Mouse (Mus musculus) left cerebral cortex, postnatal 14 days (tissue): Measurements from ENCODE around the gene Akap8l. TPM values are rescaled to one million over a fixed set of nuclear protein-coding genes. Genes with fewer than 3 reads are reported as not detected.
A peak's percentile ranks its signal among the peaks of the same experiment; 100 is the strongest.

ENCODE experiments used
- DNase-seq, 2 experiments: peaks; one replicate each; pipeline ENCODE4 v3.0.0; 2021 to 2022; ENCODE audit warnings: low spot score in 2 of 2, mixed read lengths in 1 of 2
- intact Hi-C: fragments of 180-260 bp; cut with DNase I; formaldehyde crosslinking; loops from one replicate; pipeline ENCODE4 v1.15.1; 2025
- total RNA-seq, 2 experiments: library from RNA; stranded (reverse); gene quantifications; 2 replicates each; pipeline ENCODE4 v1.2.3; 2021

Akap8l gene
- total RNA-seq, 2 experiments from 2014 or later = 164 to 175 TPM

GRCm38 (mm10) chr17:32327501-32327900, 22.9 kb downstream of the Akap8l start:
- intact Hi-C loops = no loop called here
- no peak for DNase-seq

GRCm38 (mm10) chr17:32322809-32323208, 27.6 kb downstream of the Akap8l start:
- intact Hi-C loops = no loop called here
- no peak for DNase-seq

GRCm38 (mm10) chr17:32321836-32322235, 28.6 kb downstream of the Akap8l start:
- intact Hi-C loops = no loop called here
- no peak for DNase-seq

- intact Hi-C loops = no loop called here
Measured at GRCm38 (mm10) chr17:32321390-32321734, 29.0 kb downstream of the Akap8l start.

GRCm38 (mm10) chr17:32320597-32321389, 29.6 kb downstream of the Akap8l start, which contains the start of gene Akap8:
Gene Akap8 (minus strand): TSS chr17:32321238.
- DNase-seq = peak; percentile 99 to 100
- intact Hi-C loops = no loop called here

More at GRCm38 (mm10) chr17:32321390-32321734, 29.0 kb downstream of the Akap8l start:
- no peak for DNase-seq

GRCm38 (mm10) chr17:32319950-32320349, 30.5 kb downstream of the Akap8l start:
- intact Hi-C loops = no loop called here
- no peak for DNase-seq

- no peak for DNase-seq
- intact Hi-C loops = no loop called here
Measured at GRCm38 (mm10) chr17:32317708-32318107, 32.7 kb downstream of the Akap8l start.

GRCm38 (mm10) chr17:32317032-32317431, 33.4 kb downstream of the Akap8l start:
- intact Hi-C loops = no loop called here
- no peak for DNase-seq

- intact Hi-C loops = no loop called here
- no peak for DNase-seq
Measured at GRCm38 (mm10) chr17:32315560-32315959, 34.8 kb downstream of the Akap8l start.

- intact Hi-C loops = no loop called here
- no peak for DNase-seq
Measured at GRCm38 (mm10) chr17:32313892-32314291, 36.5 kb downstream of the Akap8l start.

GRCm38 (mm10) chr17:32312801-32313200, 37.6 kb downstream of the Akap8l start:
- DNase-seq = no peak
- intact Hi-C loops = no loop called here

- no peak for DNase-seq
- intact Hi-C loops = no loop called here
Measured at GRCm38 (mm10) chr17:32307963-32308362, 42.4 kb downstream of the Akap8l start.

GRCm38 (mm10) chr17:32298125-32298524, 52.3 kb downstream of the Akap8l start:
- intact Hi-C loops = no loop called here
- no peak for DNase-seq

- DNase-seq = no peak
- intact Hi-C loops = no loop called here
Measured at GRCm38 (mm10) chr17:32295901-32296300, 54.5 kb downstream of the Akap8l start.

- no peak for DNase-seq
- intact Hi-C loops = no loop called here
Measured at GRCm38 (mm10) chr17:32295160-32295559, 55.2 kb downstream of the Akap8l start.

GRCm38 (mm10) chr17:32285138-32285670, 65.2 kb downstream of the Akap8l start:
- no peak for DNase-seq
- intact Hi-C loops = loop anchor here (10.0 kb wide), 2 partner anchors 140 to 250 kb away; partner anchors contain the start of genes Hsf2bp and Rrp1b

GRCm38 (mm10) chr17:32284262-32285137, 65.9 kb downstream of the Akap8l start, which contains the start of gene Brd4:
Gene Brd4 (minus strand): TSS chr17:32284722.
- intact Hi-C loops = loop anchor here (5.0 to 10.0 kb wide), 3 partner anchors 47 to 250 kb away; partner anchors contain the start of genes Hsf2bp and Rrp1b
- DNase-seq = peak; percentile 91 to 92

- DNase-seq = peak; percentile 30 to 47
- intact Hi-C loops = loop anchor here (5.0 to 10.0 kb wide), 3 partner anchors 46 to 249 kb away; partner anchors contain the start of genes Hsf2bp and Rrp1b
Measured at GRCm38 (mm10) chr17:32283771-32284221, 66.6 kb downstream of the Akap8l start.

- DNase-seq = peak in 1 of 2 experiments; percentile 26
- intact Hi-C loops = loop anchor here (5.0 to 10.0 kb wide), 3 partner anchors 46 to 249 kb away; partner anchors contain the start of genes Hsf2bp and Rrp1b
Measured at GRCm38 (mm10) chr17:32283341-32283740, 67.1 kb downstream of the Akap8l start.
